Mouse (Mus musculus) heart, embryonic 13.5 days (tissue): ENCODE results near the gene Emilin2. TPM values are rescaled to one million over a fixed set of nuclear protein-coding genes. Genes with fewer than 3 reads are reported as not detected.
A peak's percentile ranks its signal among the peaks of the same experiment; 100 is the strongest.
"Not testable (repeated sequence)": the region's sequence is repeated elsewhere in the genome, so short reads cannot be mapped to it uniquely, and the experiment has no call there.

Experiments used
- ATAC-seq: fragments of 200-750 bp; cut with Nextera tagmentation; 2 replicates; pipeline ENCODE4 v1.8.0; 2017; ENCODE audit warnings: moderate TSS enrichment; ENCODE audit not compliant: insufficient number of reproducible peaks, low FRiP score, low TSS enrichment; ENCODE audit errors: extremely low read depth
- H3K27ac ChIP-seq: fragments of 300-500 bp; sonication (generic); replicated peaks from 2 replicates; pipeline ENCODE4 v1.5.1; 2015; ENCODE audit warnings: moderate library complexity, mild to moderate bottlenecking, inconsistent platforms
- H3K27me3 ChIP-seq: fragments of 300-500 bp; sonication (generic); replicated peaks from 2 replicates; pipeline ENCODE4 v1.6.1; 2015; ENCODE audit warnings: mild to moderate bottlenecking, inconsistent platforms
- H3K36me3 ChIP-seq: fragments of 300-500 bp; sonication (generic); 2 replicates; pipeline ENCODE4 v1.6.1; 2015; ENCODE audit warnings: mild to moderate bottlenecking, inconsistent platforms
- H3K4me1 ChIP-seq: fragments of 300-500 bp; sonication (generic); 2 replicates; pipeline ENCODE4 v1.6.1; 2015; ENCODE audit warnings: inconsistent platforms
- H3K4me2 ChIP-seq: fragments of 300-500 bp; sonication (generic); 2 replicates; pipeline ENCODE4 v1.6.1; 2015; ENCODE audit warnings: inconsistent platforms, mild to moderate bottlenecking, moderate library complexity
- H3K4me3 ChIP-seq: fragments of 300-500 bp; sonication (generic); 2 replicates; pipeline ENCODE4 v1.5.1; 2015; ENCODE audit warnings: moderate library complexity, mild to moderate bottlenecking, inconsistent platforms
- H3K9ac ChIP-seq: fragments of 300-500 bp; sonication (generic); 2 replicates; pipeline ENCODE4 v1.6.1; 2015; ENCODE audit warnings: inconsistent platforms, mild to moderate bottlenecking, moderate library complexity
- H3K9me3 ChIP-seq: fragments of 300-500 bp; sonication (generic); 2 replicates; pipeline ENCODE4 v1.6.1; 2016; ENCODE audit warnings: inconsistent platforms
- WGBS: fragments of 180-500 bp; shearing (Covaris S2); methylation state at CpG from one replicate; pipeline ENCODE4 v1.1.7; 2015; ENCODE audit warnings: mixed read lengths; 5-methylcytosine and 5-hydroxymethylcytosine counted together
- polyA plus RNA-seq: library from polyadenylated mRNA; unstranded; fragments of >200 nt; fragmentation: Nextera tagmentation; extraction: Ambion mirVana; gene quantifications from 2 replicates; pipeline ENCODE4 v1.2.1, GENCODE M21; 2015

Gene Emilin2
- polyA plus RNA-seq: 47.4 and 51.7 TPM in 2 replicates

- Histone ChIP-seq H3K27ac (peak within 1 kb of the TSS; percentile 62), H3K9me3 (no peaks in the 10 kb centered on the region), H3K36me3 (no peaks in the 10 kb centered on the region), H3K4me1 (peaks cover 42% of the 10 kb centered on the region), H3K4me2 (peak within 1 kb of the TSS; percentile 96), H3K4me3 (peak within 1 kb of the TSS; percentile 80), H3K27me3 (peaks cover 35% of the 10 kb centered on the region), H3K9ac (peak within 1 kb of the TSS; percentile 90)
- WGBS: 7% methylated on average over 20 of the region's 20 CpGs
- no peak for ATAC-seq
These were observed at the start of gene Emilin2 for GRCm38 (mm10) chr17:71311340-71312171. Gene Emilin2 (minus strand): TSS chr17:71311978.

GRCm38 (mm10) chr17:71355526-71355925, 43.7 kb upstream of the Emilin2 start:
- Histone ChIP-seq H3K4me2 (no peak overlapping the region), H3K27ac (no peak overlapping the region), H3K9me3 (no peaks in the 10 kb centered on the region), H3K36me3 (peaks cover 86% of the 10 kb centered on the region), H3K9ac (no peak overlapping the region), H3K4me3 (no peak overlapping the region), H3K4me1 (no peaks in the 10 kb centered on the region), H3K27me3 (no peaks in the 10 kb centered on the region)
- WGBS: 91% methylated on average over 3 of the region's 3 CpGs
- no peak for ATAC-seq

GRCm38 (mm10) chr17:71354205-71354604, 42.4 kb upstream of the Emilin2 start:
- Histone ChIP-seq H3K27ac (no peak overlapping the region), H3K4me1 (no peaks in the 10 kb centered on the region), H3K36me3 (peaks cover 85% of the 10 kb centered on the region), H3K27me3 (no peaks in the 10 kb centered on the region), H3K9me3 (no peaks in the 10 kb centered on the region), H3K4me2 (no peak overlapping the region), H3K9ac (no peak overlapping the region), H3K4me3 (no peak overlapping the region)
- ATAC-seq: no peak
- WGBS: 91% methylated on average over 11 of the region's 11 CpGs

- ATAC-seq: no peak
- H3K9ac ChIP-seq: no peak overlapping the region
- no peaks in the 10 kb centered on the region for H3K27me3 ChIP-seq
- no peaks in the 10 kb centered on the region for H3K9me3 ChIP-seq
- no peak overlapping the region for H3K27ac ChIP-seq
- H3K4me3 ChIP-seq: no peak overlapping the region
- no peaks in the 10 kb centered on the region for H3K4me1 ChIP-seq
- 86% methylated on average over 3 of the region's 3 CpGs for WGBS
- no peak overlapping the region for H3K4me2 ChIP-seq
- H3K36me3 ChIP-seq: peaks cover 97% of the 10 kb centered on the region
These were observed 36.4 kb upstream of the Emilin2 start for GRCm38 (mm10) chr17:71348188-71348587.

- no peak overlapping the region for H3K9ac ChIP-seq
- H3K4me3 ChIP-seq: no peak overlapping the region
- H3K4me2 ChIP-seq: no peak overlapping the region
- no peaks in the 10 kb centered on the region for H3K9me3 ChIP-seq
- 83% methylated on average over 3 of the region's 3 CpGs for WGBS
- H3K36me3 ChIP-seq: peaks cover 49% of the 10 kb centered on the region
- H3K27ac ChIP-seq: no peak overlapping the region
- no peaks in the 10 kb centered on the region for H3K4me1 ChIP-seq
- H3K27me3 ChIP-seq: no peaks in the 10 kb centered on the region
- no peak for ATAC-seq
These were observed 30.2 kb upstream of the Emilin2 start for GRCm38 (mm10) chr17:71342006-71342405.

GRCm38 (mm10) chr17:71338627-71339026, 26.8 kb upstream of the Emilin2 start:
- Histone ChIP-seq H3K4me1 (no peaks in the 10 kb centered on the region), H3K9ac (no peak overlapping the region), H3K27me3 (no peaks in the 10 kb centered on the region), H3K36me3 (peaks cover 16% of the 10 kb centered on the region), H3K4me3 (no peak overlapping the region), H3K27ac (no peak overlapping the region), H3K4me2 (no peak overlapping the region), H3K9me3 (0 out of 2 replicates have a peak, but pooled peaks cover under 1% of the 10 kb centered on the region)
- no peak for ATAC-seq
- 94% methylated on average over 6 of the region's 6 CpGs for WGBS

GRCm38 (mm10) chr17:71337546-71337945, 25.8 kb upstream of the Emilin2 start:
- Histone ChIP-seq H3K9ac (no peak overlapping the region), H3K27me3 (no peaks in the 10 kb centered on the region), H3K4me2 (no peak overlapping the region), H3K27ac (no peak overlapping the region), H3K4me3 (no peak overlapping the region), H3K9me3 (0 out of 2 replicates have a peak, but pooled peaks cover 3% of the 10 kb centered on the region), H3K36me3 (peaks cover 6% of the 10 kb centered on the region), H3K4me1 (peaks cover 2% of the 10 kb centered on the region)
- no peak for ATAC-seq
- 85% methylated on average over 9 of the region's 9 CpGs for WGBS

GRCm38 (mm10) chr17:71336421-71336820, 24.6 kb upstream of the Emilin2 start:
- no peak overlapping the region for H3K9ac ChIP-seq
- no peaks in the 10 kb centered on the region for H3K27me3 ChIP-seq
- WGBS: 62% methylated on average over 8 of the region's 8 CpGs
- H3K9me3 ChIP-seq: 0 out of 2 replicates have a peak, but pooled peaks cover 3% of the 10 kb centered on the region
- no peak overlapping the region for H3K4me2 ChIP-seq
- ATAC-seq: no peak
- peaks cover 8% of the 10 kb centered on the region for H3K4me1 ChIP-seq
- H3K4me3 ChIP-seq: no peak overlapping the region
- H3K36me3 ChIP-seq: no peaks in the 10 kb centered on the region
- H3K27ac ChIP-seq: no peak overlapping the region

- H3K9me3 ChIP-seq: 0 out of 2 replicates have a peak, but pooled peaks cover 3% of the 10 kb centered on the region
- WGBS: 28% methylated on average over 15 of the region's 15 CpGs
- peak overlapping the region; percentile 57 for H3K9ac ChIP-seq
- H3K27me3 ChIP-seq: no peaks in the 10 kb centered on the region
- no peak for ATAC-seq
- no peaks in the 10 kb centered on the region for H3K36me3 ChIP-seq
- H3K4me1 ChIP-seq: peaks cover 8% of the 10 kb centered on the region
- H3K4me2 ChIP-seq: peak overlapping the region; percentile 62
- H3K27ac ChIP-seq: no peak overlapping the region
- peak overlapping the region; percentile 32 for H3K4me3 ChIP-seq
These were observed 20.5 kb upstream of the Emilin2 start for GRCm38 (mm10) chr17:71332298-71332697.

GRCm38 (mm10) chr17:71320731-71321130, 9.0 kb upstream of the Emilin2 start:
- WGBS: 78% methylated on average over 8 of the region's 8 CpGs
- not testable (repeated sequence) for H3K4me2 ChIP-seq, ATAC-seq, H3K4me3 ChIP-seq, H3K9me3 ChIP-seq, H3K27ac ChIP-seq, H3K9ac ChIP-seq, H3K36me3 ChIP-seq, H3K4me1 ChIP-seq, H3K27me3 ChIP-seq

- no peak overlapping the region for H3K4me2 ChIP-seq
- no peak overlapping the region for H3K9ac ChIP-seq
- no peak overlapping the region for H3K4me3 ChIP-seq
- 75% methylated on average over 3 of the region's 3 CpGs for WGBS
- ATAC-seq: no peak
- H3K27me3 ChIP-seq: no peaks in the 10 kb centered on the region
- H3K27ac ChIP-seq: no peak overlapping the region
- no peaks in the 10 kb centered on the region for H3K4me1 ChIP-seq
- no peaks in the 10 kb centered on the region for H3K9me3 ChIP-seq
- H3K36me3 ChIP-seq: no peaks in the 10 kb centered on the region
These were observed 7.6 kb upstream of the Emilin2 start for GRCm38 (mm10) chr17:71319361-71319760.

GRCm38 (mm10) chr17:71317571-71317970, 5.8 kb upstream of the Emilin2 start:
- WGBS: 86% methylated on average over 4 of the region's 4 CpGs
- no peak for ATAC-seq

More at GRCm38 (mm10) chr17:71317571-71317970, 5.8 kb upstream of the Emilin2 start:
- 0 out of 2 replicates have a peak, but pooled peaks cover 3% of the 10 kb centered on the region for H3K27me3 ChIP-seq
- no peak overlapping the region for H3K27ac ChIP-seq
- no peaks in the 10 kb centered on the region for H3K4me1 ChIP-seq
- H3K36me3 ChIP-seq: no peaks in the 10 kb centered on the region
- no peak overlapping the region for H3K9ac ChIP-seq
- no peaks in the 10 kb centered on the region for H3K9me3 ChIP-seq
- H3K4me2 ChIP-seq: no peak overlapping the region
- H3K4me3 ChIP-seq: no peak overlapping the region
